Mouse (Mus musculus) heart, adult 2 months (tissue): ENCODE results near the gene Chrna4.

ENCODE experiments used
- CTCF ChIP-seq: fragments of 200-600 bp; IDR thresholded peaks from 2 replicates; pipeline ENCODE4 v1.8.1; 2022; ENCODE audit warnings: antibody characterized with exemption, mild to moderate bottlenecking, moderate library complexity
- EP300 ChIP-seq: fragments of 200-500 bp; IDR thresholded peaks from 2 replicates; pipeline ENCODE4 v1.6.1; 2011; ENCODE audit warnings: low read depth, low read length, control low read depth; ENCODE audit not compliant: insufficient read depth

DNA sequence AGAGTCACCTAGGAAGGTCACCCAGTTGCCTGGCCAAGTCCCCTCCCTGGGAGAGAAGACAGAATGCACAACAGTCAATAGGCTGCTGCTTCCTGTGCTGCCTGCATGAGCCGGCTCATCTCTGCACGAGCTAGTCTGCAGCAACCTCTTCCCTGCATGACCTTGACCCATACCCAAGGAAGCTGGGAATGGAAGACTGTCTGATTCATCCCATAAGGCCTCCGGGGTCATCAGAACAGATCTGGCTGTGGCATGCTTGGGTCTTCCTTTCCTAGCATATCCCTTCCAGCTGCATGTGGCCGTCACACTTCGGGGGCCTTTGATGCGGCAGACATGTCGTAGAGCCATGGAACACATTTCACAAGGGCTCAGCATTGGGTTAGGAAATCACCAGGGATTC lies 8.2 kb downstream of the Chrna4 start:
- no peak for TF ChIP-seq CTCF
- TF ChIP-seq EP300: no peak
